Mouse (Mus musculus) CH12.LX (cell line): ENCODE measurements around the gene Man1a. TPM values are rescaled to one million over a fixed set of nuclear protein-coding genes. Genes with fewer than 3 reads are reported as not detected.

ENCODE experiments used
- DNase-seq: peaks from one replicate; pipeline ENCODE4 v3.0.0-alpha.2; 2013; ENCODE audit errors: extremely low read depth
- H3K27ac ChIP-seq: 2 replicates; pipeline ENCODE4 v1.5.1; 2012; ENCODE audit warnings: low read depth, mild to moderate bottlenecking, control low read depth, moderate library complexity; ENCODE audit not compliant: insufficient read depth
- H3K27me3 ChIP-seq: replicated peaks from 2 replicates; pipeline ENCODE3; 2012; ENCODE audit warnings: inconsistent platforms
- H3K36me3 ChIP-seq, 2 experiments: replicated peaks in 1 of 2; 2 replicates each; pipeline versions ENCODE3 to v1.6.1; 2012; ENCODE audit warnings: inconsistent platforms in 1 of 2, low read length in 1 of 2, mild to moderate bottlenecking in 1 of 2, mixed read lengths in 1 of 2, moderate library complexity in 1 of 2; ENCODE audit not compliant: control insufficient read depth in 1 of 2, insufficient read depth in 1 of 2
- H3K4me1 ChIP-seq, 2 experiments: 2 replicates each; pipeline ENCODE4 v1.6.1; 2012; ENCODE audit warnings: inconsistent platforms in 1 of 2, moderate library complexity in 1 of 2; ENCODE audit not compliant: insufficient read depth in 2 of 2, control insufficient read depth in 1 of 2
- H3K4me2 ChIP-seq: 2 replicates; pipeline ENCODE4 v1.6.1; 2012; ENCODE audit warnings: low read depth, mild to moderate bottlenecking, control low read depth; ENCODE audit not compliant: poor library complexity, insufficient read depth, severe bottlenecking
- H3K4me3 ChIP-seq, 3 experiments: fragments of 150-350 bp in 1 of 3; sonication (generic) in 1 of 3; replicated peaks in 1 of 3; 2 replicates each; pipeline versions ENCODE3 to v1.5.1; 2011 to 2012; ENCODE audit warnings: low read depth in 2 of 3, low read length in 2 of 3, mild to moderate bottlenecking in 2 of 3, moderate library complexity in 2 of 3, control low read depth in 1 of 3, improper control_type of control experiment in 1 of 3, inconsistent platforms in 1 of 3, mixed read lengths in 1 of 3; ENCODE audit not compliant: poor library complexity in 1 of 3
- H3K79me2 ChIP-seq: replicated peaks from 2 replicates; pipeline ENCODE4 v1.6.1; 2012; ENCODE audit warnings: mild to moderate bottlenecking, moderate library complexity; ENCODE audit not compliant: control insufficient read depth, poor library complexity, insufficient read depth, severe bottlenecking; ENCODE audit errors: extremely low read depth
- H3K9ac ChIP-seq: 2 replicates; pipeline ENCODE4 v1.6.1; 2012; ENCODE audit warnings: low read depth, mild to moderate bottlenecking, control low read depth, moderate library complexity; ENCODE audit not compliant: insufficient read depth
- H3K9me3 ChIP-seq: replicated peaks from 2 replicates; pipeline ENCODE3; 2012; ENCODE audit warnings: low read length, inconsistent platforms, mixed read lengths
- CHD1 ChIP-seq: IDR thresholded peaks from 2 replicates; pipeline ENCODE4 v1.6.1; 2012; ENCODE audit warnings: low read depth, low read length, improper control_type of control experiment, inconsistent platforms
- CHD2 ChIP-seq: IDR thresholded peaks from 2 replicates; pipeline ENCODE4 v1.6.1; 2011; ENCODE audit warnings: low read length, improper control_type of control experiment
- CTCF ChIP-seq, 2 experiments: IDR thresholded peaks in 1 of 2; conservative IDR thresholded peaks in 1 of 2; 2 replicates each; pipeline ENCODE4 v1.5.1; 2011 to 2012; ENCODE audit warnings: low read depth in 2 of 2, low read length in 2 of 2, improper control_type of control experiment in 1 of 2, inconsistent platforms in 1 of 2, mild to moderate bottlenecking in 1 of 2, moderate library complexity in 1 of 2
- ELF1 ChIP-seq: IDR thresholded peaks from 2 replicates; pipeline ENCODE4 v1.6.1; 2014; ENCODE audit warnings: low read depth, mild to moderate bottlenecking, inconsistent platforms, low read length, improper control_type of control experiment
- EP300 ChIP-seq: IDR thresholded peaks from 2 replicates; pipeline ENCODE4 v1.6.1; 2011; ENCODE audit warnings: low read length, improper control_type of control experiment
- ETS1 ChIP-seq: conservative IDR thresholded peaks from 2 replicates; pipeline ENCODE4 v1.6.1; 2012; ENCODE audit warnings: low read depth, mild to moderate bottlenecking, inconsistent platforms, low read length, improper control_type of control experiment, moderate library complexity
- GABPA ChIP-seq: IDR thresholded peaks from 2 replicates; pipeline ENCODE4 v1.6.1; 2012; ENCODE audit warnings: low read depth, low read length, improper control_type of control experiment, inconsistent platforms; ENCODE audit not compliant: insufficient replicate concordance
- HCFC1 ChIP-seq: IDR thresholded peaks from 2 replicates; pipeline ENCODE4 v1.6.1; 2012; ENCODE audit warnings: low read depth, mild to moderate bottlenecking, inconsistent platforms, low read length, improper control_type of control experiment
- IRF4 ChIP-seq: IDR thresholded peaks from 2 replicates; pipeline ENCODE4 v1.6.1; 2014; ENCODE audit warnings: low read depth, mild to moderate bottlenecking, inconsistent platforms, low read length, improper control_type of control experiment
- JUN ChIP-seq: IDR thresholded peaks from 2 replicates; pipeline ENCODE4 v1.6.1; 2011; ENCODE audit warnings: low read depth, mild to moderate bottlenecking, low read length, improper control_type of control experiment, moderate library complexity; ENCODE audit not compliant: insufficient read depth
- JUND ChIP-seq: conservative IDR thresholded peaks from 2 replicates; pipeline ENCODE4 v1.6.1; 2011; ENCODE audit warnings: low read depth, low read length, improper control_type of control experiment
- KAT2A ChIP-seq: IDR thresholded peaks from 2 replicates; pipeline ENCODE4 v1.6.1; 2012; ENCODE audit warnings: low read length, improper control_type of control experiment, inconsistent platforms; ENCODE audit not compliant: insufficient replicate concordance
- MAFK ChIP-seq: IDR thresholded peaks from 2 replicates; pipeline ENCODE4 v1.6.1; 2011; ENCODE audit warnings: low read length, improper control_type of control experiment; ENCODE audit not compliant: insufficient replicate concordance
- MAX ChIP-seq: IDR thresholded peaks from 2 replicates; pipeline ENCODE4 v1.6.1; 2011; ENCODE audit warnings: low read length, improper control_type of control experiment
- MAZ ChIP-seq: IDR thresholded peaks from 2 replicates; pipeline ENCODE4 v1.6.1; 2012; ENCODE audit warnings: low read depth, mild to moderate bottlenecking, inconsistent platforms, low read length, improper control_type of control experiment, moderate library complexity
- MEF2A ChIP-seq: IDR thresholded peaks from 2 replicates; pipeline ENCODE4 v1.6.1; 2014; ENCODE audit warnings: low read depth, mild to moderate bottlenecking, inconsistent platforms, low read length, improper control_type of control experiment, borderline replicate concordance
- MXI1 ChIP-seq: IDR thresholded peaks from 2 replicates; pipeline ENCODE4 v1.6.1; 2011; ENCODE audit warnings: mild to moderate bottlenecking, low read depth, low read length, improper control_type of control experiment
- NELFE ChIP-seq: IDR thresholded peaks from 2 replicates; pipeline ENCODE4 v1.6.1; 2011; ENCODE audit warnings: low read depth, low read length, improper control_type of control experiment
- PAX5 ChIP-seq: IDR thresholded peaks from 2 replicates; pipeline ENCODE4 v1.6.1; 2012; ENCODE audit warnings: low read length, inconsistent platforms, mixed read lengths
- POLR2AphosphoS2 ChIP-seq: IDR thresholded peaks from 2 replicates; pipeline ENCODE4 v1.6.1; 2011; ENCODE audit warnings: low read depth, low read length, improper control_type of control experiment
- RAD21 ChIP-seq: IDR thresholded peaks from 2 replicates; pipeline ENCODE4 v1.6.1; 2011; ENCODE audit warnings: low read depth, mild to moderate bottlenecking, low read length, improper control_type of control experiment, moderate library complexity
- SIN3A ChIP-seq: IDR thresholded peaks from 2 replicates; pipeline ENCODE4 v1.6.1; 2012; ENCODE audit warnings: low read length, improper control_type of control experiment, inconsistent platforms
- SMC3 ChIP-seq: IDR thresholded peaks from 2 replicates; pipeline ENCODE4 v1.6.1; 2011; ENCODE audit warnings: low read depth, low read length, improper control_type of control experiment
- TBP ChIP-seq: conservative IDR thresholded peaks from 2 replicates; pipeline ENCODE4 v1.6.1; 2011; ENCODE audit warnings: low read depth, low read length, improper control_type of control experiment
- UBTF ChIP-seq: IDR thresholded peaks from 2 replicates; pipeline ENCODE4 v1.6.1; 2012; ENCODE audit warnings: low read depth, mild to moderate bottlenecking, inconsistent platforms, low read length, improper control_type of control experiment, moderate library complexity
- USF1 ChIP-seq: IDR thresholded peaks from 2 replicates; pipeline ENCODE4 v1.6.1; 2014; ENCODE audit warnings: low read depth, mild to moderate bottlenecking, inconsistent platforms, low read length, improper control_type of control experiment
- USF2 ChIP-seq: conservative IDR thresholded peaks from 2 replicates; pipeline ENCODE4 v1.6.1; 2011; ENCODE audit warnings: low read depth, low read length, improper control_type of control experiment
- ZC3H11A ChIP-seq: IDR thresholded peaks from 2 replicates; pipeline ENCODE4 v1.6.1; 2012; ENCODE audit warnings: low read depth, mild to moderate bottlenecking, inconsistent platforms, low read length, improper control_type of control experiment
- ZKSCAN1 ChIP-seq: IDR thresholded peaks from 2 replicates; pipeline ENCODE4 v1.6.1; 2012; ENCODE audit warnings: low read depth, inconsistent platforms, low read length, improper control_type of control experiment, borderline replicate concordance
- dilution Hi-C: fragments of 300-500 bp; cut with MboI; formaldehyde crosslinking; loops from 2 replicates; pipeline ENCODE4 v1.14.3; 2020; ENCODE audit warnings: low sequenced_read_pairs; ENCODE audit not compliant: extremely low pct_unique_long_range_greater_than_20kb, extremely low pct_ligation_motif_present
- in situ Hi-C: fragments of 300-500 bp; cut with MboI; formaldehyde crosslinking; loops from 3 replicates; pipeline ENCODE4 v1.14.3; 2019; ENCODE audit warnings: low sequenced_read_pairs, low pct_ligation_motif_present, low pct_unique_long_range_greater_than_20kb, mixed read lengths
- polyA plus RNA-seq: library from polyadenylated mRNA; unstranded; fragments of >175 nt; gene quantifications from 2 replicates; pipeline ENCODE4 v1.2.1, GENCODE M21; 2012; ENCODE audit warnings: low read depth; ENCODE audit not compliant: insufficient read length
- total RNA-seq, 2 experiments: library from RNA; depleted of rRNA; stranded (reverse); fragments of 300-350 nt in 1 of 2; fragments of >200 nt in 1 of 2; gene quantifications; 2 replicates each; pipeline ENCODE4 v1.2.3; 2012 to 2014

Man1a gene
- total and polyA plus RNA-seq, 3 experiments = 104 to 211 (median 191) TPM

GRCm38 (mm10) chr10:54026738-54027427 lies 49.5 kb downstream of the Man1a start (continued):
- 0 out of 2 replicates have a peak, but pooled peaks have one; percentile 47 for TF ChIP-seq TBP
- no peak for TF ChIP-seq CTCF (conservative IDR thresholded peaks at IDR 0.05 in 1 of 2, IDR thresholded peaks at IDR 0.05 in 1 of 2; ENCODE audit: low read depth in 2 of 2, low read length in 2 of 2)
- no peak for TF ChIP-seq MAZ
- no peak for TF ChIP-seq MAX
- TF ChIP-seq USF1 = no peak
- TF ChIP-seq POLR2AphosphoS2 = no peak
- TF ChIP-seq CHD2 = 0 out of 2 replicates have a peak, but pooled peaks have one; percentile 40
- TF ChIP-seq USF2 = no peak
- peak; percentile 97 for TF ChIP-seq JUND
- TF ChIP-seq MEF2A = peak; percentile 98
- TF ChIP-seq KAT2A = no peak
- no peak for TF ChIP-seq NELFE
- TF ChIP-seq ELF1 = no peak
- peak; percentile 51; the same call in 1 of the 2 replicates for TF ChIP-seq CHD1
- no peak; the same call in 1 of the 2 replicates for TF ChIP-seq RAD21
- no peak for TF ChIP-seq PAX5
- no peak for TF ChIP-seq ZKSCAN1
- TF ChIP-seq IRF4 = peak; percentile 98
- peak; percentile 49; the same call in 1 of the 2 replicates for TF ChIP-seq SIN3A

GRCm38 (mm10) chr10:54026101-54026500 lies 50.3 kb downstream of the Man1a start:
- peaks cover 58% of the 10 kb centered on the region for H3K79me2 ChIP-seq
- H3K27me3 ChIP-seq = no peaks in the 10 kb centered on the region
- TF ChIP-seq IRF4 (no peak), CHD2 (no peak), GABPA (no peak), JUND (no peak), EP300 (no peak), UBTF (no peak), JUN (no peak), PAX5 (no peak), MAX (no peak), USF1 (no peak), ETS1 (no peak), SMC3 (no peak), TBP (no peak), ZC3H11A (no peak), ZKSCAN1 (no peak), RAD21 (no peak), MAFK (no peak), HCFC1 (no peak), MXI1 (no peak)
- dilution Hi-C loops = no loop called here
- peak overlapping the region; percentile 40 for H3K9ac ChIP-seq
- H3K4me2 ChIP-seq = peak overlapping the region; percentile 47
- no peak overlapping the region for H3K4me3 ChIP-seq
- peaks cover 7% of the 10 kb centered on the region for H3K9me3 ChIP-seq
- DNase-seq = no peak
- peaks cover 48 to 71% of the 10 kb centered on the region in 2 experiments for H3K36me3 ChIP-seq
- in situ Hi-C loops = no loop called here
- peak overlapping the region; percentile 98 for H3K27ac ChIP-seq
- peaks cover 3 to 54% of the 10 kb centered on the region in 2 experiments; a peak in 3 of 4 replicates for H3K4me1 ChIP-seq
